Mouse (Mus musculus): ENCODE measurements around the gene Inhbb.

DNA sequence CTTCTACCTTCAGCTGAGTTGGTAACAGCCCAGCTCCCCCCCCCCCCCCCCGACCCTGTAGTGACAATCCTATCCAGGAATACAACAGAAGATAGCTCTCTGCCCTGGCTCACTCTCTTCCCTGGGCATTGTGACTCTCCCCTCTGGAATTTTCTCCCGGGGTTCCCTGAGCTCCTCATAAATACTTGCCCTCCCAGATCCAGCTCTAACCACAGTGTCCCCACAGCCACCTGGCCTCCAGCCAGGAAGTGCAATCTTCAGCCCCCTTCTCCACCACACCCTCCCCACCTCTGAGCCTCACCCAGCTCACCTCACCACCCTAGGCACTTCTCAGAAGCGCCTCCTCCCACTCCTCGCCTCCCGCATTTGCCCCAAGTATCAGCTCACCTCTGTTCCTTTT is 46.7 kb downstream of the Inhbb start:
- TF ChIP-seq POLR2A (IDR thresholded peaks at IDR 0.05; ENCODE audit: borderline replicate concordance, extremely low read depth, insufficient read depth, insufficient read length, poor library complexity, severe bottlenecking) (no peak), CTCF (IDR thresholded peaks at IDR 0.05; ENCODE audit: borderline replicate concordance, extremely low read depth, insufficient read depth, insufficient read length) (no peak)
